Mouse (Mus musculus): ENCODE data around the gene Fitm1.

DNA sequence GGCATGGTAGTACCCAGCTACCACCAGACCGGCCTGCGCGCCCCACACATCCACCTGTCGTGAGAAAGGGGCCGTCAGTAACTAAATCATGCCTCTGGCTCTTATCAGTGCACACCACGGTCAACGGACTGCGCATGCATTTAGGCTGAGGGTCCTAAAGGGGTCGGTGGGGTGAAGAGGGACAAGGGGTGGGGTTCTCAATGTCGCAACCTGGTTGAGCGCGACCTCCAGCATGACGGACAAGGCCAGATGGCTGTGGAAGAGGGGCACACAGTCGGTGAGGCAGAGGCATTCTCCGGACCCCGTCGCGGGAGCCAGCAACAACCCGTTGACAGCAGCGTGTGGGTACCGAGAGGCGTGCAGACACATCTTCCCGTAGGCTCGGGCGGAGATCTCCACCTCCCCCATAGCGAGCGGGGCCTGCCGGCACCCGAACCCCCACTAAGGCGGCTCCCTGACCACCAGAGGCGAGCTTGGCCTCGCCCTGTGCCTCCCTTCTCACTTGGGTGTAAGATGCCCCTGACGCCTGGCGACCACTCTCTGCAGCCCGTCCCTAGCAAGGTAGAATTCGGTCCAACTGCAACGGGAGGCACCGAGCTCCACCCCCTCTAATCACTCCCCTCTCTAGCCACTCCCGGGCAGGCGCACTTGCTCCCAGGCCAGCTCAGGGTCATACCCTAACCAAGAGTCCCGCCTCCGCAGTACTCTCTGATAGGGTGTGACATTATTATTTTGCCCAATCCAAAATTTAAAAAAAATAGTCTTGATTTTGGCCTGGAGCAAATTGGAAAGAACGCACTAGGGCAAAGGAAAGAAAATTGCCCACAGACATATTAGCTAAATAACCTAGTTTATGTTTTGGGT is 9.5 kb downstream of the Fitm1 start, which contains the start of gene Emc9:
- TF ChIP-seq ZMIZ1 (IDR thresholded peaks at IDR 0.05; ENCODE audit: low read depth, low read length) (no peak), EP300 (IDR thresholded peaks at IDR 0.05; ENCODE audit: low read length) (no peak), JUND (conservative IDR thresholded peaks at IDR 0.05; ENCODE audit: low read depth, low read length) (no peak), RAD21 (IDR thresholded peaks at IDR 0.05; ENCODE audit: low read depth, low read length) (no peak), IRF4 (IDR thresholded peaks at IDR 0.05; ENCODE audit: low read depth, low read length) (no peak; the same call in 1 of the 2 replicates), CTCF (conservative IDR thresholded peaks at IDR 0.05 in 1 of 2, IDR thresholded peaks at IDR 0.05 in 1 of 2; ENCODE audit: low read depth in 2 of 2, low read length in 2 of 2) (no peak), KAT2A (IDR thresholded peaks at IDR 0.05; ENCODE audit: insufficient replicate concordance, low read length) (no peak)
